Mouse (Mus musculus): ENCODE data around the gene Idua. TPM values are rescaled to one million over a fixed set of nuclear protein-coding genes. Genes with fewer than 3 reads are reported as not detected.
"Not testable (repeated sequence)": the region's sequence is repeated elsewhere in the genome, so short reads cannot be mapped to it uniquely, and the experiment has no call there.

Idua gene
- total RNA-seq (2021): 10 to 100 TPM; 11.8 to 12.5 TPM
- long read RNA-seq, experiment 1, transcript Idua-202 (14 exons, 3,373 nt): major isoform, 13 of 24 reads
- long read RNA-seq, experiment 1, partial matches to known transcripts: 2 of 24 reads
- long read RNA-seq, experiment 1, other reads (novel, unspliced or antisense): 9 of 24 reads
- long read RNA-seq, experiment 2, transcript Idua-202 (14 exons, 3,373 nt): major isoform, 13 of 17 reads
- long read RNA-seq, experiment 2, partial matches to known transcripts: 1 of 17 reads
- long read RNA-seq, experiment 2, other reads (novel, unspliced or antisense): 3 of 17 reads

DNA sequence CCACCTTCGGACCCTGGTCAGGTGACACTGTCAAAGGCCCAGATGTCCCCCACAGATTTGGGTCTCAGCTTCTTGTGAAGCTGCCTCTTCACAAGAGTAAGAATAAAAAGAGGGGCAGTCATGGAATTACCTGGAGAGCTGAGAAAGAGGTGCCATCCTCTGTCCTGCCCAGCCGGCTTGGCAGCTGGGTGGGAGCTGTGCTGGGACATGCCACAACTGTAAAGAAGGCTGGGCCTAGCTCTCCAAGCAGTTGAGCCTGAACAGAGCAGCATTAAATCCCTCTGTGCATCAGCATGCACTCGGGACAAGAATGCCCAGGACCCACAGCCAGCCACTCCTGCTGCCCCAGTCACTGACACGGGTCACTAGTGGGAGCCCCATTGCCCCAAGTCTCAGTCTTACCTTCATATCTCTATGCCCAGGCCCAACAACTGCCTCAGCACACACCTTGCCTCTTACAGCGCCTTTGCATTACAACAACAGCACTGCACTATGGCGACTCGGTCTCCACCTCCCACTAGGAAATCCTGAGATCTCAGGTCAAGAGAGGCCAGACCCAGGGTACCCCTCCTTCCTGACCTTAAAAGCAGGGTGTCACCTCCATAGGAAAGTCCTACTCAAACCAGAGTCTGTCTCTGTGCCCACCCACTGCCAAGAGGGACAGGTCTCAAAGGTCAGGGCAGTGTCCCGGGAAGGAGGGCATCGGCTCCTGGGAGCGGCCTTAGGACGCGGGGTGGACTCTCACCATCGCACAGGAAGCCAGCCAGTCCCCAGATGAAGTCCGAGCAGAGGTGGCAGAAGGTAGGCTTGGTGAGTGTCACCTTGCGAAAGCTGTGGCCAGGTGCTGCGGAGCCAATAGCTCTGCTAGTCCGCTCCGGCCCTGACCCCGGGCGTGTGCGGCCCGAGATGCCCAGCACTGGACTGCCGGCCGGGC, at the start of gene Idua:
Idua (plus strand) TSS at position 634 of the 934 bp plus-strand sequence.
- Histone ChIP-seq H3K4me3 (peak within 1 kb of the TSS; percentile 79), H3K27ac (peak within 1 kb of the TSS; percentile 89)
- TF ChIP-seq CTCF (IDR thresholded peaks at IDR 0.05): no peak
- intact Hi-C loops (cut with DNase I): no loop called here
- no peak for DNase-seq

DNA sequence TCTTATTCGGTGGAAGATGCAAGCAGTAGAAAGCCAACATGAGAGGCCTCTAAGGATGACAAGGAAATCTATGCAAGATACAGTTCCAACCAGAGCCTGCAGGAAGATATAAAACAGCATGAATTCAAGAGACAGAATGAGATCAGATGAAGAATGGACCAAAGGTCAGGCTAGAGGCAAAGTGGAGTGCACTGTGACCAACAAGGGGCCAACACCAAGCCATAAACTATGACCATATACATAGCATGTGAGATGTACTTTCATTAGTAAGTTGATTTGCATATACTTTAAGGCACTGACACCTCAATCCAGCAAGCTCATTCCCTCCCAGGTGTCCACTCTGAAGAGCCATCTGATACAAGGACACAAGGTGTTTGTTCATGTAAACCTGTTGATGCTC, 49.7 kb upstream of the Idua start:
- DNase-seq: no peak
- no peak for TF ChIP-seq CTCF (IDR thresholded peaks at IDR 0.05)
- intact Hi-C loops (cut with DNase I): no loop called here
- H3K27ac ChIP-seq: no peak overlapping the region
- no peak overlapping the region for H3K4me3 ChIP-seq

DNA sequence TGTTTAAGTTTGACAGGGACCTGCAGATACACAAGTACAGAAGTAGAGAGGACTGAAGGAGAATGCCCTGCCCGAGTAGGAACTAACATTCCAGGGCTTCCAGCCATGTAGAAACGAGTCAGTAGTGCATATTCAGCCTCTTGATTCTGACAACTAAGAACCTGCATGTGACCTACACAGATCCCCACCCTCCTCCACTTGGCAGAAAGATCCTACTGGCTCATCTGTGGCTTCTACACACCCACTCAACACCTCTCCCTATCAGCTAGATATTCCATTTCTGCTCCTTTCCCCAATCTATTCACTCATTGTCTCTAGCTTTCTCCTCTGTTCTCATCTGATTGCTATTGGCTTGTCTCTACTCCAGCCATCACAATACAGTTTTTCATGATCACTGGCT, 38.3 kb upstream of the Idua start:
- H3K4me3 ChIP-seq: no peak overlapping the region
- no peak overlapping the region for H3K27ac ChIP-seq
- no peak for TF ChIP-seq CTCF (IDR thresholded peaks at IDR 0.05)
- intact Hi-C loops (cut with DNase I): no loop called here
- DNase-seq: no peak

DNA sequence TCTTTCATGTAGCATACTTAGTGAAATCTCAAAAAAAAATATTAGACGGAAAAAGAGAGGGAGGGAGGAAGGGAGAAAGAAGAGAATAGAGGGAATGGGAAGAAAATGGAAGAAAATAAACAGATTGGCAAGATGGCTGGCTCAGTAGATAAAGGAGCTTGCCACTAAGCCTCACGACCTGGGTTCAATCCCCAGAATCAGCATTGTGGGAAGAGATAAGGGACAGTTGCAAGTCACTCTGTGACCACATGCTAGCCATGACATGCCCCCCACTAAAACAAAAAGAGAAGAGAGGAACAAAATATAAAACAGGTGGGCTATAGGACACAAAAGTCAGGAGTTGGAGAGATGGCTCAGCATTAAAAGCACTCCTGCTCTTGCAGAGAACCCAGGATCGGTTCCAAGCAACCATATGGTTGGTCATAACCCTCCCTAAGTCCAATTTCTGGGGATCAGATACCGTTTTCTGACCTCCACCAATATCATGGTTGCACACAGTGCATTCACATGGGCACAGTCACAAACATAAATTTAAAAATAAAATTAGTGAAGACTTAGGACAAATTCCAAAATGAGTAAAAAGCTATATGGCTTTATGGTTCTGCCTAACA, 34.0 kb upstream of the Idua start:
- intact Hi-C loops (cut with DNase I): no loop called here
- no peak for DNase-seq
- no peak for TF ChIP-seq CTCF (IDR thresholded peaks at IDR 0.05)
- no peak overlapping the region for H3K4me3 ChIP-seq
- H3K27ac ChIP-seq: no peak overlapping the region

DNA sequence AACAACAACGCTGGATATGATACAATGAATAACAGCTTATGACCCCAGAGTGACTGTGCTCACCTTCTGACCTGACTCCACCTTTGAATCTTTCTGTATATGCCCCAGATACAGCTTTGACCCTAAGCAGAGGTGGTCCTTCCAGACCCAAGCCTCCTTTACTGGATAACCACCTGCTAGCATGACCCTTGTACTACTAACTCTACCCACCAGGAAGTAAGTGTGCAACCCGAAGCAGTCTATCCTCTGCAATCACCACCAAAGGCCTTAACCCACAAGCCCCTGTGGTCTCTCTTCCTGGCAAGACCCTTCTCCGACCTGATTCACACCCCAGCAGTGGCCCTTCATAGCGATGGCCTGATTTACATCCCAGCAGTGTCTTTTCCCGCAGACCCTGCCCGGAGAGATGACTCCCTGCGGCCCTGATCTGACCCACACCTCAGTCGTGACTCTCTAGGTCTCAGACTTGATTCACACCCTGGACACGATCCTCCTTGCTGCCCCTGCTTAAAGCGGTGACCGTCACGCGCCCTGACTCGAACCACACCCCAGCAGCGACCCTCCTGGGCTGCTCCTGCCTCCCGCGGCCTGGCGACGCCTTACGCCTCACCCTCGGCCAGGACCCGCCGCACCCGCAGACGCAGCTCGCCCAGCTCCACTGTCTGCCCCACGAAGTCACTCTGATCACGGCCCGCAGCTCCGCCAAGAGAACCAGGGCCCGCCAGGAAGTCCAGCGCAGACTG, 31.1 kb upstream of the Idua start:
- H3K4me3 ChIP-seq: peak overlapping the region; percentile 77
- intact Hi-C loops (cut with DNase I): loop anchor here (2.0 kb wide), 1 partner anchor 66 kb away; no protein-coding TSS in a partner anchor
- H3K27ac ChIP-seq: peak overlapping the region; percentile 92
- TF ChIP-seq CTCF (IDR thresholded peaks at IDR 0.05): no peak
- no peak for DNase-seq

DNA sequence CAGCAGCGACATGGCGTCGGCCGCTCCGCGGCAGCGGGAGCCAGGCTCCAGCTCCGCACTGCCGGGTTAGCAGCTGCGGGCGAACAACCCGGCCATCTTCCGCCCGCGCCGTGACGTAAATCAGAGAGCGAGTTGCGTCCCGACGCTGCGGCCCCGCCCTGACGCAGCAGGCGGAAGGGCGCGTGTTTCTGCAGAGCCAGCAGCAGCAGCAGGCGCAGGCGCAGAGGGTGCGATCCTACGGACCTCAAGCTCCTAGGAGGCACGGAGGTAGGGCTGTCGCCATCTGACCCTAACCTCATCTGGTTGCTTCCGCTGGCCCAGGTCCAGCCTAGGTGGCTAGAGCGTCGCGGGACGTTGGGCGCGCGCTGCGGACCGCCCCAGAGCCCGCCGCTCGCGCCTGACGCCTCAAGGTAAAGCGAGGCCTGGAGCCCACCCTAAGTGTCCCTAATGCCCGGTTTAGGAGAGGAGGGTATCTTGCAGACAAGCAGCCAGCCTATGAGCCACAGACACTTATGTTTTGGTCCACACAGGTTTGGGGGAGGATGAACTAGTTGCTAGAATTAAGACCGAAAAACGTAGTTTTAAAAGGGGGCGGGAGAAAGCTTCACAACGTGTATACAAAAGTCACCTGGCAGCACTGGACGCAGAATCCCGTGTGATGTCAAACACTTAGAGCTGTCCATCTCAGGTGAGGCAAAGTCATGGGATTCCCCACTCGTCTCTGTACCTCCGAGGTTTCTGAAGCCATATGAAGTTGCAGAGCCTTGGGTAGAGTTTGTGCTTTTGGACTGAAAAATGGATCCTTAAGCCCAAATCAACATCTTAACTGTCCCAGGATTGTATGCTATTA, 30.3 kb upstream of the Idua start, which contains the start of the genes Gak and Tmem175:
Gak (minus strand) TSS at position 122 of the 850 bp plus-strand sequence.
Tmem175 (plus strand) TSS at position 137 of the 850 bp plus-strand sequence.
- DNase-seq: peak; percentile 96
- Histone ChIP-seq H3K4me3 (peak within 1 kb of the TSS; percentile 77), H3K27ac (peak within 1 kb of the TSS; percentile 92)
- intact Hi-C loops (cut with DNase I): loop anchor here (2.0 to 5.0 kb wide), 2 partner anchors 65 to 203 kb away; no protein-coding TSS in a partner anchor
- no peak for TF ChIP-seq CTCF (IDR thresholded peaks at IDR 0.05)

DNA sequence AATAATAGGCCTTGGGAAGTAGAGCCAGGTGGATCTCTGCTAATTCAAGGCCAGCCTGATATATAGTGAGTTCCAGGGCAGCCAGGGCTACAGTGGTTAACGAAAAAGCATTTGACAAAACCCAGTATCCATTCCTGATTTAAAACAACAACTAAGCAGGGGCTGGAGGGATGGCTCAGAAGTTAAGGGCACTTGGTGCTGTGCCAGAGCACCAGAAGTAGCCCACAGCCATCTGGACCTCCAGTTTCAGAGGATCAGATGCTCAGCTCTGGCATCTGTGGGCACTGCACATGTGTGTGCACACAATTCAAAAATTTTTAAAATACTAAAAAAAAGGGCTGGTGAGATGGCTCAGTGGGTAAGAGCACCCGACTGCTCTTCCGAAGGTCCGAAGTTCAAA, 26.5 kb upstream of the Idua start:
- H3K4me3 ChIP-seq: no peak overlapping the region
- TF ChIP-seq CTCF (IDR thresholded peaks at IDR 0.05): no peak
- DNase-seq: no peak
- intact Hi-C loops (cut with DNase I): loop anchor here (5.0 kb wide), 1 partner anchor 206 kb away; no protein-coding TSS in a partner anchor
- no peak overlapping the region for H3K27ac ChIP-seq

DNA sequence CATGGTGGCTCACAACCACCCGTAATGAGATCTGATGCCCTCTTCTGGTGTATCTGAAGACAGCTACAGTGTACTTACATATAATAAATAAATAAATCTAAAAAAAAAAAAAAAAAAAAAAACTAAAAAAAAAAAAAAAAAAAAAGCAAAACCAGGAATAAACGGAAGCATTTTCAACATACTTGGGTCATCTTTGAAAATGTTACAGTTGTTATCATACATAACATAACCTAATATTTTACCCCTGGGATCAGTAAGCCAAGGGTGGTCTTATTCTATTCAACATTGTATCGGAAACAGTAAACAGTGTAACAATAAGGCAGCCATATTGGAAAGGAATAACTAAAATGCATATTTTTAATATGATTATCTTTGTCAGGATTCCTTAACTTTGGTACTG, 26.0 kb upstream of the Idua start:
- intact Hi-C loops (cut with DNase I): loop anchor here (5.0 kb wide), 1 partner anchor 207 kb away; no protein-coding TSS in a partner anchor
- not testable (repeated sequence) for H3K27ac ChIP-seq, H3K4me3 ChIP-seq, DNase-seq

DNA sequence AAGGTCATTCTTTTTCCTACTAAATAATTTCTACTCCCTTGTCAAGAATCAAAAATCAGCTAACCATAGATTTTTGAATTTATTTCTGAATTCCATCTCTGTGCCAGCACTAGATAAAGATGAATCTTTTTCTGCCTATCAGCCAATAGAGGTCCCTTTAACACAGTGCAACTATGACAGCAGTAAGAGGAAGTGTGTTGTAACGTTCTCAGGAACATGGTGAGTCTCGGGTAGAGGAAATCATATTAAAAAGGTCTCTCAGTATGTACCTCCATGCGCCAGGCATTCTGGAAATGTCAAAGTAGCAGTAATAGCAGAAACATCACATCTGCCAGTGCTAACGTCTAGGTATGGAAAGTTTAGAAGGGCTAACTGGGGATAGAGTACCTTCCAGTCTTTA, 24.0 kb upstream of the Idua start:
- no peak for TF ChIP-seq CTCF (IDR thresholded peaks at IDR 0.05)
- DNase-seq: no peak
- H3K4me3 ChIP-seq: no peak overlapping the region
- H3K27ac ChIP-seq: no peak overlapping the region
- intact Hi-C loops (cut with DNase I): no loop called here

DNA sequence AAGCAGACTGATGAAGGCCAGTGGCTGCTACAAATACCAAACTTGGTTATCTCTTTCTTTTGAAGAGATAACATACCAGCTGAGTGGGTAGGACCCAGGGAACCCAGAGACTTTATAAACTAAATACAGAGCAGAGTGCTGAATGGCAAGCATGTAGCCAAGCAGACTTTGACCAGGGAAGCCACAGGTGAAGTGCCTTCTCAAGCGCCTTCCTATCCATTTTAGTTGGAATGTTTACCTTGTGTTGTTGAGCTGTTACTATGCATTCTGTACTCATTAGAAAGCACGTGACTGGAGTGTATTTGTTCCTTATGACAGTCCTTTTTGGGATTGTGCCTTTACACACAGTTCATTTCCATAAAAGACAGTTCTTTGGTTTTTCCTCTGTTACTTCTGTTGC, 16.5 kb upstream of the Idua start:
- intact Hi-C loops (cut with DNase I): no loop called here
- Histone ChIP-seq H3K4me3 (no peak overlapping the region), H3K27ac (no peak overlapping the region)
- no peak for TF ChIP-seq CTCF (IDR thresholded peaks at IDR 0.05)
- no peak for DNase-seq

Measured in gastrocnemius, adult 2 months (tissue).